Mouse (Mus musculus) midbrain, embryonic 10.5 days (tissue): ENCODE results near the gene Kazn. TPM values are rescaled to one million over a fixed set of nuclear protein-coding genes. Genes with fewer than 3 reads are reported as not detected.

ENCODE experiments used
- DNase-seq: peaks from one replicate; pipeline ENCODE4 v3.0.0-alpha.2; 2017; ENCODE audit warnings: low spot score
- H3K27ac ChIP-seq: fragments of 300-500 bp; sonication (generic); replicated peaks from 2 replicates; pipeline ENCODE4 v1.5.1; 2016; ENCODE audit warnings: mild to moderate bottlenecking
- H3K27me3 ChIP-seq: fragments of 300-500 bp; sonication (generic); 2 replicates; pipeline ENCODE4 v1.6.1; 2016; ENCODE audit warnings: low read depth, mild to moderate bottlenecking; ENCODE audit not compliant: poor library complexity, severe bottlenecking
- H3K36me3 ChIP-seq: fragments of 300-500 bp; sonication (generic); 2 replicates; pipeline ENCODE4 v1.6.1; 2016; ENCODE audit warnings: mild to moderate bottlenecking, moderate library complexity
- H3K4me1 ChIP-seq: fragments of 300-500 bp; sonication (generic); 2 replicates; pipeline ENCODE4 v1.6.1; 2016
- H3K4me3 ChIP-seq: fragments of 300-500 bp; sonication (generic); 2 replicates; pipeline ENCODE4 v1.5.1; 2016; ENCODE audit warnings: mild to moderate bottlenecking, moderate library complexity
- H3K9me3 ChIP-seq: fragments of 300-500 bp; sonication (generic); replicated peaks from 2 replicates; pipeline ENCODE4 v1.6.1; 2016; ENCODE audit warnings: mild to moderate bottlenecking
- WGBS: fragments of 180-500 bp; shearing (Covaris S2); methylation state at CpG from one replicate; pipeline ENCODE4 v1.1.7; 2016; 5-methylcytosine and 5-hydroxymethylcytosine counted together
- polyA plus RNA-seq: library from polyadenylated mRNA; unstranded; fragments of >200 nt; fragmentation: Nextera tagmentation; extraction: Ambion mirVana; gene quantifications from 2 replicates; pipeline ENCODE4 v1.2.1, GENCODE M21; 2016

The Kazn gene
- polyA plus RNA-seq, 1 experiment from 2014 or later: 9.4 TPM

DNA sequence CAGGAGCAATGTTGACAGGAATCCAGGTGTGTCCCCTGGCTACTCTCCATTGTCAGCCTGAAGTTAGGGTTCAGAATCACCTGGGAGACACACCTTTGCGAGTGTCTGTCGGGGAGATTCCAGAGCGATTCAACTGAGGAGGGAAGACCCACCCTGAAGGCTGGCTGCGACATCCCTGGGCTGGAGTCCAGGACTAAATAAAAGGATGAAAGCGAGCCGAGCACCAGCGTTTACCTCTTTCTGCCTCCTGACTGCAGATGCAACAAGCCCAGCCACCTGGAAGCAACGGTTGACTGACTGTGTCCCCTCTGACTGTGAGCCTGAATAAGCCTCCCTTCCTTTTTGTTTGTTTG, 179.4 kb downstream of the Kazn start:
- H3K27ac ChIP-seq: no peak overlapping the region
- no peaks in the 10 kb centered on the region for H3K36me3 ChIP-seq
- DNase-seq: no peak
- H3K27me3 ChIP-seq: no peaks in the 10 kb centered on the region
- no peak overlapping the region for H3K4me3 ChIP-seq
- H3K9me3 ChIP-seq: no peaks in the 10 kb centered on the region
- peaks cover 21% of the 10 kb centered on the region for H3K4me1 ChIP-seq
- 92% methylated on average over 8 of the region's 8 CpGs for WGBS

GRCm38 (mm10) chr4:142059113-142059840, 179.9 kb downstream of the Kazn start:
- H3K36me3 ChIP-seq: no peaks in the 10 kb centered on the region
- no peak for DNase-seq
- peaks cover 21% of the 10 kb centered on the region for H3K4me1 ChIP-seq
- H3K9me3 ChIP-seq: no peaks in the 10 kb centered on the region
- no peak overlapping the region for H3K4me3 ChIP-seq
- no peak overlapping the region for H3K27ac ChIP-seq
- WGBS: 83% methylated on average over 13 of the region's 13 CpGs
- H3K27me3 ChIP-seq: no peaks in the 10 kb centered on the region

DNA sequence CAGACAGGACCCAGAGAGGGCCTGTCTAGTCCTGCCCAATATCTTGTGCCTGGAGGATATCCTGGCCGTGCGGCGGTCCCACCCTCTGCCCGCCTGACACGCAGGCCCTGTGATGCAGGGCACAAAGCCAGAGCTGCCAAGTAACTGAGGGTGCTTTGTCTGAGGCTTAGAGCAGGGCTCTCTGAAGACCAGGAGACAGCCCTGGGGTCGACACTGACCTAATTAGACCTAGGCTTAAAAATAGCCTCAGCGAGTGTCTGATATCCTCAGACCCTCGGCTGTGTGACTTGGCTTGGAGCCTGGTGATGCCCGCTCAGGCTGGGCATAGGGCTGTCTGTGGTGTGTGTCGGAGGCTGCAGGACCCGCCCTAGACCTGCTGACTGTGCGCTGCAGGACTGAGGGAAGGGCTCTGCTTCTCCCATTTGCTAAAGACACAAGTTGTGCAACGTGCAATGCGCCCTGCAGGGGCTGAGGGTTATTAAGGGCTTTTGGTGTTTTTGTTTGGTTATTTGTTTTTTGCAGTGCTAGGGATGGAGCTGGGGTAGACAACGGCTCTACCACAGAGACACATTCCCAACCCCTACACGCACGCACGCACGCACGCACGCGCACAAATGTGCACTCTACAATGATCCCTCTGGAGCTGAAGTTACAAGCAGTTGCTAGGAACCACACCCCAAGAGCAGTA, 181.5 kb downstream of the Kazn start:
- Histone ChIP-seq H3K4me1 (peaks cover 26% of the 10 kb centered on the region), H3K27ac (0 out of 2 replicates have a peak overlapping the region, but pooled peaks have one; percentile 24), H3K27me3 (no peaks in the 10 kb centered on the region), H3K4me3 (no peak overlapping the region), H3K9me3 (no peaks in the 10 kb centered on the region), H3K36me3 (no peaks in the 10 kb centered on the region)
- WGBS: 87% methylated on average over 22 of the region's 22 CpGs
- DNase-seq: no peak

- no peaks in the 10 kb centered on the region for H3K27me3 ChIP-seq
- no peaks in the 10 kb centered on the region for H3K36me3 ChIP-seq
- no peaks in the 10 kb centered on the region for H3K9me3 ChIP-seq
- no peak overlapping the region for H3K4me3 ChIP-seq
- no peak for DNase-seq
- H3K27ac ChIP-seq: no peak overlapping the region
- 84% methylated on average over 8 of the region's 8 CpGs for WGBS
- H3K4me1 ChIP-seq: peaks cover 11% of the 10 kb centered on the region
These were observed 183.6 kb downstream of the Kazn start for GRCm38 (mm10) chr4:142055600-142055999.

DNA sequence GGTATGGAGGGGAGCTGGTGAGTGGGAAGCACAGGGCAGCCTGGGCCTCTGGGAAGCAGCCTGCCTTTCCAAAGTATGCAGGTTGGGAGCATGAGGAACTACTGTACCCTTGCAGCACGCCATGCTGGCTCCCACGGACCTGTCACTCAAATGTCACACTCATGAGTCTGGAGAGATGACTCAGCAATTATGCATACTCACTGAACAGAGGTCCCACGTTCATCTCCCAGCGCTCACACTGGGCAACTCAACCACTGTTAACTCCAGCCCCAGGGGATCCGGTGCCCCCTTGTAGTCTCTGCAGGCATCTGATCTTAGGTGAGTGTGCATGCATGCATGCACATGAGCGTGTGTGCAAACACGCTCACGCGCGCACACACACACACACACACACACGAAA, 184.6 kb downstream of the Kazn start:
- Histone ChIP-seq H3K4me1 (peaks cover 7% of the 10 kb centered on the region), H3K4me3 (no peak overlapping the region), H3K27me3 (no peaks in the 10 kb centered on the region), H3K27ac (no peak overlapping the region), H3K36me3 (no peaks in the 10 kb centered on the region), H3K9me3 (no peaks in the 10 kb centered on the region)
- no peak for DNase-seq
- WGBS: 92% methylated on average over 11 of the region's 11 CpGs

GRCm38 (mm10) chr4:142053661-142054448, 185.3 kb downstream of the Kazn start:
- no peaks in the 10 kb centered on the region for H3K9me3 ChIP-seq
- DNase-seq: no peak
- WGBS: 62% methylated on average over 9 of the region's 9 CpGs
- no peak overlapping the region for H3K27ac ChIP-seq
- H3K4me1 ChIP-seq: peaks cover 7% of the 10 kb centered on the region
- H3K27me3 ChIP-seq: no peaks in the 10 kb centered on the region
- H3K4me3 ChIP-seq: no peak overlapping the region
- no peaks in the 10 kb centered on the region for H3K36me3 ChIP-seq

DNA sequence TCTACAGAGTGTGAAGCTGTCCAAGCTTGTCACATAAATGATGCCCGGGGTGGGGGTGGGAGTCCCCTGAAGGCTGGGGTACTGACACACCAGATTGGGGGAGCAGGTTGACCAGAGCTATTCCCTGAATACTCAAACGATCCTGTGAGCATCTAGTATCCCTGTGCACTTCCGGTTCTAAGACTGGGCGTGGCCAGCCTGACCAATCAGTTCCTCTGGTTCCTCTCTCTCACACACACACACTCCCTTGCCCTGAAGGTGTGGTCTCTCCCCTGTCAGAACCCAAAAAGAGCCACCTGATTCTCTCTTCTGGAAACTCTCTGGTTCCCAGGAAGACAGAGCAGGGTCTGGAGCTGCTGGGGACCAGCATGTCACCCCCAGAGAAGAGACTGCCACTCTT, 185.9 kb downstream of the Kazn start:
- Histone ChIP-seq H3K4me3 (no peak overlapping the region), H3K27ac (no peak overlapping the region), H3K36me3 (no peaks in the 10 kb centered on the region), H3K4me1 (peaks cover 7% of the 10 kb centered on the region), H3K27me3 (no peaks in the 10 kb centered on the region), H3K9me3 (no peaks in the 10 kb centered on the region)
- 70% methylated on average over 4 of the region's 4 CpGs for WGBS
- DNase-seq: no peak

DNA sequence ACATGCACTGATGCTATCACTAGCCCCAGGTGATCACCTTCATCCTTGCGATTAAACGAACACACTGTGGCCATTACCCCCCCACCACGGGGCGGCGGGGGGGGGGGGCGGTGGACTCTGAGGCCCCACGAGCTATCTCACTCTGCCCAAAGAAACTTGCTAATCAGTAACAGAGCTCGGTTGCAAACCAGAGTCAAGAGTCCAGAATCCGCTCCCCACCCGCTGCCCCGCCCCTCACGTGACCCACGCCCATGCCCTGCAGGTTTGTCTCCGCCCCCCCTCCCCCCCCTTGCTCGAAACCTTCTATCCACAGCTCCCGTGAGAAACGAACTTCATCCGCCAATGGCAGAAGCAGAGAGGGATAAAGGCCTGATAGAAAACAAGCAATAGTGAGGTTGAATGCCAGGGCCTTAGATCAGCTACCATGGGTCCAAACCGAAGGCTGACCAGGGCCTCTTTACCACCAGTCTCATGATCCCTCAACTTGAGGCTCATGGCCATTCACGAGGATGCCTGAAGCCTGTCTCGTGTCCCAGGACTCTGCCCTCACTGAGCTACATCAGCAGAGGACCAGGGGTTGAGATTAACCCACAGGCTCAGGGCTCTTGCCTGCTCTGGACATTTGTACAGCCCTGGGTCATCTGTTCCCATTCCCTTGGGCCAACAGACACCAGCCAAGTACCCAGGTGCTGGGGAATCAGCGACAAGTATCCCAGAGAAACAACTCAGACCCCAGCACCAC, 186.6 kb downstream of the Kazn start:
- H3K4me1 ChIP-seq: peaks cover 7% of the 10 kb centered on the region
- H3K27ac ChIP-seq: no peak overlapping the region
- H3K4me3 ChIP-seq: no peak overlapping the region
- H3K9me3 ChIP-seq: no peaks in the 10 kb centered on the region
- WGBS: 56% methylated on average over 22 of the region's 22 CpGs
- H3K36me3 ChIP-seq: no peaks in the 10 kb centered on the region
- DNase-seq: no peak
- H3K27me3 ChIP-seq: no peaks in the 10 kb centered on the region

Other genes with a start within 250 kb of the Kazn start
- 1.6 and 1.9 TPM in 2 replicates for gene Fhad1, start 224.3 kb downstream of the Kazn start, polyA plus RNA-seq
- 13.3 and 13.6 TPM in 2 replicates for gene Tmem51, start 155.1 kb downstream of the Kazn start, polyA plus RNA-seq